Mouse (Mus musculus): Measurements from ENCODE around the gene Syt12.

- TF ChIP-seq CTCF (IDR thresholded peaks at IDR 0.05; ENCODE audit: extremely low read depth, insufficient read depth, insufficient read length, insufficient replicate concordance) (no peak), POLR2A (IDR thresholded peaks at IDR 0.05; ENCODE audit: low read depth, low read length) (no peak)
Observed at GRCm38 (mm10) chr19:4482111-4482859, 5.0 kb upstream of the Syt12 start.

Measured in spleen, adult 2 months (tissue).